Mouse (Mus musculus): ENCODE measurements around the gene Ahnak2.

- TF ChIP-seq CTCF (IDR thresholded peaks at IDR 0.05; ENCODE audit: low read depth, low read length) (no peak), POLR2A (IDR thresholded peaks at IDR 0.05; ENCODE audit: insufficient read depth, low read length) (no peak)
Measured at GRCm38 (mm10) chr12:112735896-112736635, 66.4 kb downstream of the Ahnak2 start.
